Mouse (Mus musculus) CH12.LX (cell line): ENCODE data around the gene Trim26.
"Not testable (repeated sequence)": the region's sequence is repeated elsewhere in the genome, so short reads cannot be mapped to it uniquely, and the experiment has no call there.

Experiments
- CTCF ChIP-seq, 2 experiments: IDR thresholded peaks in 1 of 2; conservative IDR thresholded peaks in 1 of 2; 2 replicates each; pipeline ENCODE4 v1.5.1; 2011 to 2012; ENCODE audit warnings: low read depth in 2 of 2, low read length in 2 of 2, improper control_type of control experiment in 1 of 2, inconsistent platforms in 1 of 2, mild to moderate bottlenecking in 1 of 2, moderate library complexity in 1 of 2
- NRF1 ChIP-seq: IDR thresholded peaks from 2 replicates; pipeline ENCODE4 v1.6.1; 2014; ENCODE audit warnings: low read depth, mild to moderate bottlenecking, inconsistent platforms, low read length, improper control_type of control experiment, moderate library complexity
- POLR2A ChIP-seq: IDR thresholded peaks from 2 replicates; pipeline ENCODE4 v1.6.1; 2011; ENCODE audit warnings: low read depth, mild to moderate bottlenecking, improper control_type of control experiment, low read length
- USF1 ChIP-seq: IDR thresholded peaks from 2 replicates; pipeline ENCODE4 v1.6.1; 2014; ENCODE audit warnings: low read depth, mild to moderate bottlenecking, inconsistent platforms, low read length, improper control_type of control experiment

GRCm38 (mm10) chr17:36799921-36800462, 36.9 kb upstream of the Trim26 start:
- TF ChIP-seq CTCF (conservative IDR thresholded peaks at IDR 0.05 in 1 of 2, IDR thresholded peaks at IDR 0.05 in 1 of 2; ENCODE audit: low read depth in 2 of 2, low read length in 2 of 2); USF1; POLR2A; NRF1: not testable (repeated sequence)
